Mouse (Mus musculus): ENCODE data around the gene Mtss1l. TPM values are rescaled to one million over a fixed set of nuclear protein-coding genes. Genes with fewer than 3 reads are reported as not detected.
A peak's percentile ranks its signal among the peaks of the same experiment; 100 is the strongest.

The Mtss1l gene
- polyA plus RNA-seq, 1 experiment from 2014 or later: 39.9 TPM

GRCm38 (mm10) chr8:110687726-110688125, 33.5 kb upstream of the Mtss1l start:
- H3K9me3 ChIP-seq (ENCODE audit: low read depth, low read length): no peaks in the 10 kb centered on the region
- H3K27ac ChIP-seq (ENCODE audit: low read depth): peak overlapping the region; percentile 78
- no peak overlapping the region for H3K4me3 ChIP-seq (ENCODE audit: low read depth, low read length)
- H3K36me3 ChIP-seq (ENCODE audit: insufficient read depth): peaks cover 18% of the 10 kb centered on the region; the same call in 1 of the 2 replicates
- peak; percentile 90 for DNase-seq
- no peaks in the 10 kb centered on the region for H3K4me1 ChIP-seq (ENCODE audit: insufficient read depth)
- H3K9ac ChIP-seq: no peak overlapping the region
- 49% methylated on average over 5 of the region's 5 CpGs for WGBS
- peak; percentile 91 for ATAC-seq (ENCODE audit: insufficient read depth)
- TF ChIP-seq CTCF (IDR thresholded peaks at IDR 0.05; ENCODE audit: low read depth): no peak
- no peak overlapping the region for H3K4me2 ChIP-seq
- no peaks in the 10 kb centered on the region for H3K27me3 ChIP-seq (ENCODE audit: insufficient read depth, low read length)

GRCm38 (mm10) chr8:110689961-110690360, 31.3 kb upstream of the Mtss1l start:
- Histone ChIP-seq H3K9me3 (ENCODE audit: low read depth, low read length) (no peaks in the 10 kb centered on the region), H3K4me3 (ENCODE audit: low read depth, low read length) (no peak overlapping the region), H3K4me2 (no peak overlapping the region), H3K27me3 (ENCODE audit: insufficient read depth, low read length) (no peaks in the 10 kb centered on the region), H3K36me3 (ENCODE audit: insufficient read depth) (0 out of 2 replicates have a peak, but pooled peaks cover 9% of the 10 kb centered on the region), H3K9ac (no peak overlapping the region), H3K27ac (ENCODE audit: low read depth) (peak overlapping the region; percentile 68; the same call in 1 of the 2 replicates), H3K4me1 (ENCODE audit: insufficient read depth) (no peaks in the 10 kb centered on the region)
- DNase-seq (no peak), ATAC-seq (ENCODE audit: insufficient read depth) (peak; percentile 32; the same call in 1 of the 2 replicates)
- no peak for TF ChIP-seq CTCF (IDR thresholded peaks at IDR 0.05; ENCODE audit: low read depth)
- 76% methylated on average over 9 of the region's 9 CpGs for WGBS

- Histone ChIP-seq H3K9ac (no peak overlapping the region), H3K4me2 (no peak overlapping the region), H3K27ac (ENCODE audit: low read depth) (no peak overlapping the region), H3K36me3 (ENCODE audit: insufficient read depth) (peaks cover 9% of the 10 kb centered on the region; the same call in 1 of the 2 replicates), H3K27me3 (ENCODE audit: insufficient read depth, low read length) (no peaks in the 10 kb centered on the region), H3K9me3 (ENCODE audit: low read depth, low read length) (no peaks in the 10 kb centered on the region), H3K4me3 (ENCODE audit: low read depth, low read length) (no peak overlapping the region), H3K4me1 (ENCODE audit: insufficient read depth) (peaks cover 9% of the 10 kb centered on the region)
- no peak for TF ChIP-seq CTCF (IDR thresholded peaks at IDR 0.05; ENCODE audit: low read depth)
- DNase-seq: no peak
- ATAC-seq (ENCODE audit: insufficient read depth): no peak
- 73% methylated on average over 5 of the region's 5 CpGs for WGBS
Measured at GRCm38 (mm10) chr8:110694226-110694625, 27.1 kb upstream of the Mtss1l start.

- Histone ChIP-seq H3K4me2 (no peak overlapping the region; the same call in 1 of the 2 replicates), H3K9me3 (ENCODE audit: low read depth, low read length) (no peaks in the 10 kb centered on the region), H3K9ac (no peak overlapping the region), H3K36me3 (ENCODE audit: insufficient read depth) (peaks cover 9% of the 10 kb centered on the region; the same call in 1 of the 2 replicates), H3K27me3 (ENCODE audit: insufficient read depth, low read length) (no peaks in the 10 kb centered on the region), H3K4me3 (ENCODE audit: low read depth, low read length) (no peak overlapping the region), H3K27ac (ENCODE audit: low read depth) (no peak overlapping the region), H3K4me1 (ENCODE audit: insufficient read depth) (peaks cover 9% of the 10 kb centered on the region)
- no peak for TF ChIP-seq CTCF (IDR thresholded peaks at IDR 0.05; ENCODE audit: low read depth)
- DNase-seq: no peak
- no peak for ATAC-seq (ENCODE audit: insufficient read depth)
- 67% methylated on average over 4 of the region's 4 CpGs for WGBS
Measured at GRCm38 (mm10) chr8:110694826-110695225, 26.4 kb upstream of the Mtss1l start.

- DNase-seq (no peak), ATAC-seq (ENCODE audit: insufficient read depth) (no peak; the same call in 1 of the 2 replicates)
- H3K4me3 ChIP-seq (ENCODE audit: low read depth, low read length): no peak overlapping the region
- peaks cover 9% of the 10 kb centered on the region; the same call in 1 of the 2 replicates for H3K36me3 ChIP-seq (ENCODE audit: insufficient read depth)
- H3K9ac ChIP-seq: no peak overlapping the region
- H3K4me1 ChIP-seq (ENCODE audit: insufficient read depth): peaks cover 9% of the 10 kb centered on the region
- WGBS: 84% methylated on average over 5 of the region's 5 CpGs
- H3K27me3 ChIP-seq (ENCODE audit: insufficient read depth, low read length): no peaks in the 10 kb centered on the region
- no peak for TF ChIP-seq CTCF (IDR thresholded peaks at IDR 0.05; ENCODE audit: low read depth)
- H3K27ac ChIP-seq (ENCODE audit: low read depth): peak overlapping the region; percentile 30; the same call in 1 of the 2 replicates
- peak overlapping the region; percentile 12; the same call in 1 of the 2 replicates for H3K4me2 ChIP-seq
- H3K9me3 ChIP-seq (ENCODE audit: low read depth, low read length): no peaks in the 10 kb centered on the region
Measured at GRCm38 (mm10) chr8:110695431-110695830, 25.8 kb upstream of the Mtss1l start.

GRCm38 (mm10) chr8:110696051-110696450, 25.2 kb upstream of the Mtss1l start:
- Histone ChIP-seq H3K9me3 (ENCODE audit: low read depth, low read length) (no peaks in the 10 kb centered on the region), H3K27ac (ENCODE audit: low read depth) (peak overlapping the region; percentile 30; the same call in 1 of the 2 replicates), H3K4me1 (ENCODE audit: insufficient read depth) (peaks cover 9% of the 10 kb centered on the region), H3K4me3 (ENCODE audit: low read depth, low read length) (no peak overlapping the region), H3K36me3 (ENCODE audit: insufficient read depth) (peaks cover 9% of the 10 kb centered on the region; the same call in 1 of the 2 replicates), H3K4me2 (peak overlapping the region; percentile 12; the same call in 1 of the 2 replicates), H3K9ac (no peak overlapping the region), H3K27me3 (ENCODE audit: insufficient read depth, low read length) (no peaks in the 10 kb centered on the region)
- 0 out of 2 replicates have a peak, but pooled peaks have one; percentile 3 for ATAC-seq (ENCODE audit: insufficient read depth)
- peak; percentile 30 for DNase-seq
- WGBS: 65% methylated on average over 4 of the region's 4 CpGs
- no peak for TF ChIP-seq CTCF (IDR thresholded peaks at IDR 0.05; ENCODE audit: low read depth)

GRCm38 (mm10) chr8:110697571-110697970, 23.7 kb upstream of the Mtss1l start:
- 89% methylated on average over 5 of the region's 5 CpGs for WGBS

More at GRCm38 (mm10) chr8:110697571-110697970, 23.7 kb upstream of the Mtss1l start:
- ATAC-seq (ENCODE audit: insufficient read depth) (no peak), DNase-seq (no peak)
- TF ChIP-seq CTCF (IDR thresholded peaks at IDR 0.05; ENCODE audit: low read depth): no peak
- no peaks in the 10 kb centered on the region for H3K9me3 ChIP-seq (ENCODE audit: low read depth, low read length)
- H3K4me1 ChIP-seq (ENCODE audit: insufficient read depth): peaks cover 14% of the 10 kb centered on the region
- H3K36me3 ChIP-seq (ENCODE audit: insufficient read depth): peaks cover 5% of the 10 kb centered on the region; the same call in 1 of the 2 replicates
- H3K9ac ChIP-seq: no peak overlapping the region
- no peak overlapping the region for H3K4me2 ChIP-seq
- H3K27ac ChIP-seq (ENCODE audit: low read depth): no peak overlapping the region
- H3K27me3 ChIP-seq (ENCODE audit: insufficient read depth, low read length): no peaks in the 10 kb centered on the region
- H3K4me3 ChIP-seq (ENCODE audit: low read depth, low read length): no peak overlapping the region

Data from lung, embryonic 14.5 days (tissue).